Mouse (Mus musculus): Measurements from ENCODE around the gene Fzr1.

The Fzr1 gene

DNA sequence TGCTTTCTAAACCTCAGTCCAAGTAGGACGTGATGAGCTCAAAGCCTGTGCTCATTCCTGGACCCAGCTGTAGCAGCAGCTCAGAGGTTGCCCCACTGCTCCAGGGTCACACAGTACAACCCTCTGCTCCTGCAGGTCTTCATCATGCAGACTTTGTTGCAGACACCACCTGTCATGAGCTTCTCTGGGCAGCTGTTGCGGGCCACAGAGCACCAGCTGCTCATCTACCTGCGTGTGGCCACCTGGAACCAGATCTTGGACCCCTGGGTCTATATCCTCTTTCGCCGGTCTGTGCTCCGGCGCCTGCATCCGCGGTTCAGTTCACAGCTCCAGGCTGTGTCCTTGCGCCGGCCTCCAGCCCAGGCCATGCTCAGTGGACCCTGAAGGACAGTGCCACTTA, 44.0 kb downstream of the Fzr1 start:
- in situ Hi-C loops (cut with MboI, MseI): loop anchor here in 1 of 2 experiments (5.0 kb wide), 1 partner anchor 93 kb away; no protein-coding TSS in a partner anchor

DNA sequence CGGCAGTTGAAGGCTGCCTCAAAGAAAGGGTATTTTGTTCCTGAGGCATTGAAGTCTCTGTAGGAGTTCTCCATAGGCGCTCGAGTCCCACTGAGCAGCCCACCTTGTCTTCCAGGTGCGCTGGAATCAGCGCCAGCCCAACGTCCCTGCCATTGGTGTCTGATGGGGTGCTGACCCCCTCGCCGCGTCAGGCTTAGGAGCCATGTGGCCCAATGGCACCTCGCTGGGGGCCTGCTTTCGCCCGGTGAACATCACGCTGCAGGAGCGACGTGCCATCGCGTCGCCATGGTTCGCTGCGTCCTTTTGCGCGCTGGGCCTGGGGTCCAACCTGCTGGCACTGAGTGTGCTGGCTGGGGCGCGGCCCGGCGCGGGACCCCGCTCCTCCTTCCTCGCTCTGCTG, 46.0 kb downstream of the Fzr1 start:
- in situ Hi-C loops (cut with MboI, MseI): loop anchor here in 1 of 2 experiments (5.0 kb wide), 1 partner anchor 95 kb away; no protein-coding TSS in a partner anchor

DNA sequence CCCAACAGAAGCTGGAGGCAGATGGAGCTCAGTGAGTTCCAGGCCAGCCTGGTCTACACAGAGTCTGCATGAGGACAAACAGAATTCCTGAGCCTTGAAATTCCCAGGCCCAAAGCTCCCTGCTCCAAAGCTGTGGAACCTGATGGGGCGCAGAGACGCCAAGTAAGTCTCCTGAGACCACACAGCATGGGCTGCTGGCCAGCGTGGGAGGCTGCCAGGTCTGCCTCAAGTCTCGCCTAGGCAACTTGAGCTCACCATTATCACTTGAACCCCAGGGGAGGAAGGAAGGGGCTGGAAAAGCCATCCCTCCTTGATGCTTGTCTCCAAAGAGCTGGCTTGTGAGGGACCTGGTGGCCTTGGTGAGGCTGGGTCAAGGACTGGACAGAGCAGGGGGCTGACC, 48.3 kb downstream of the Fzr1 start:
- in situ Hi-C loops (cut with MboI, MseI): loop anchor here in 1 of 2 experiments (5.0 kb wide), 1 partner anchor 97 kb away; no protein-coding TSS in a partner anchor

DNA sequence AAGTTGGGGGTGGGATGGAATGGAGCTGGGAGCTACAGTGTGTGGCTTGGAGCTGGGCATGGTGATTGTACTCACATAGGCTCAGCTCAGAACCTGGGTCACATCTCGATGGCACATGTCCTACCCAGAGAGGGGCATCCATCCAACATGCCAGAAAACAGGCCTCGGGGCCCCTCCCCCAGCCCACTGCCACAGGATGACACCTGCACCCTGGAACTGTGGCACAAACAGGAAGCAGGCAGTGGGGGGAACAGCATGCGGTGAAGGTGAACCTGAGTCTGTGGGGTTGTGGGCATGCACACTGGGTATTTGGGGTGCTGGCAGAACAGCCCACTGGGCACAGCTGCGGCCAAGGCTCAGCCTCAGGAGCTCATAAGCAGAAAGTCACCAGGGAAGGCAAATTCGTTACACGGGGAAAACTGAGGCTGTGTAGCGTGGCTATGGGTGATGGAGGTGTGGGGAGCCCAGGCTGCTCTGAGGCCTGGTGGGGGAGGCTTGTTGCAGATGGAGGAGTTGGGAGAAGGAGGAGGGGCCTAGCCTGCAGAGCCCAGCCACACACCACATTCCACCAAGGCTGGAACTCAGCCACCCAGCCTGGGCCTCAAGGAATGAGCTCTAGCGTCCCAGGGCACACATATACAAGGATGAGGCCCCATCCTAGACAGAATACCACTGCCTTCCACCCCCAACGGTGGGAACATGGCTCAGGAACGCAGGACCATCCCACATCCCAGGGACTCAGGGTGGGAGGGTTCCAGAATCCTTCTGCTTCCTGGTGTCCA, 48.9 kb downstream of the Fzr1 start:
- in situ Hi-C loops (cut with MboI, MseI): no loop called here

DNA sequence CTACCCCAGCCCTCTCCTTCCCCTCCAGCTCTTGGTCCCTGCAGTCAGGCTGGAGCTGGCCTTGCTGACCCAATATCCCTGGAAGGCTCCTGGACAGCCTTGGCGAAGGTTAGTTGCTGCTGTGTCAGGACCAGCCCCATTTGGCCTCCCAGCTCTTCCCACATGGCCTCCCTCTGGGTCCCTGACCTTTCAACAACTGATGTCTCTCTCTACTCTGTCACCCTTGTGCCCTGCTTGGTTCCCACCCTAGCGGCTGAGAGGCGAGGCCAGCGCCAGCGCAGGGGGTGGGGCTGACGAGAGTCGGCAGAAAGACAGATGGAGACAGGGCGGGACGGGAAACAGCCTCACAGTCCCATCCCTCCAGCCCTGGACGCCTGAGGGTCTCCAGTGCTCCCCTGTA, 49.9 kb downstream of the Fzr1 start, which contains the start of gene Tbxa2r:
Tbxa2r (plus strand) TSS at position 346 of the 400 bp plus-strand sequence.
- in situ Hi-C loops (cut with MboI, MseI): no loop called here

DNA sequence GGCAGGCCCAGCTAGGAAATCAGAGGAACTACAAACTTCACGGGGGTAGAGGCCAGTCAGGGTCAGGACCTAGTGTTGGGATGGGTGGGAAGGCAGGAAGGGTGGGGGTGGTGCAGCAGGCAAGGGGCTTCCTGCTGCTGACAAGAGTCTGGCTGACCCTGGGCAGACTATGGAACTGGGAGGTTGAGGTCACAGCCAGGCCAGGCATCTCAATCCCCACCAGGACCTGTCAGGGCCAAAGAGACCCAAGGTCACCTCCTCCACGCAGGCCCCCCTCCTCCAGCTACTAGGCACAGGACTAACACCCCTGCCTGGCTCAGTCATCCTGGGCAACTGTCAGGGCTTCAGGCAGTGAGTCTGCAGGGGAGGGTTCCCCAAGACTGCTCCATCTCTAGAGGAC, 50.4 kb downstream of the Fzr1 start:
- in situ Hi-C loops (cut with MboI, MseI): no loop called here

DNA sequence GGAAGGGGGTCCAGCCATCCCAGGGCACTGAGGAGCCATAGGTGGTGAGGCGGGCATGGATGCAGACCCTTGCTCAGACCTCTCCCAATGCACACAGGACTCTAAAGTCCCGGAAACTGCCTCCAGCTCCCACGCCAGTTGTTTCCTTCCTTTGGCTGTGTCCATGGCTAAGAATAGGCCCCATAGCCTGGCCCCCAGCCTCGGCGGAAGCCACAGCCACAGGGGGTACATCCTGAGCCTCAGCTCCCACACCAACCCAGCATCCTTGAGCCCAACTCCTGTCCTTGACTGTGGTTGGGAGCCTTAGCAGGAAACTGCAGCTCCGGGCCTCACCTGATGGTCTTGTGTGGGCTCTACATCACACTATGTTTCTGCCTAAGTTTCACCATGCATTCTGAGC, 51.5 kb downstream of the Fzr1 start:
- in situ Hi-C loops (cut with MboI, MseI): no loop called here

DNA sequence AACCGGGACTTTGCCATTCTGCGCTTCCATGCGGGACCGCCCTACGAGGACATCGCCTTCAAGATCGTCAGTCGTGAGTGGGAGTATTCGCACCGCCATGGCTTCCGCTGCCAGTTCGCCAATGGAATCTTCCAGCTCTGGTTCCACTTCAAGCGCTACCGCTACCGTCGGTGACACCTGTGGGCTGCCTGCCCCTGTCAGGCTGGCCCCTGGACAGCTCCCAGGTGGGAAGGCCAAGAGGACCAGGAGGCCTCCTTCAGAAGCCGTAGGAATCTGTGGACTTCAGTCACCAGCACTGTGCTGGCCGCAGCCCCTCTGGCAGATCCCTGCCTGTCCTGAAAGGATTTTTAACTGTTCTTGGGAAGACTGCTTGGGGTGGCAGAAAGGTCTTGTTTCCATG, 52.5 kb downstream of the Fzr1 start:
- in situ Hi-C loops (cut with MboI, MseI): no loop called here

DNA sequence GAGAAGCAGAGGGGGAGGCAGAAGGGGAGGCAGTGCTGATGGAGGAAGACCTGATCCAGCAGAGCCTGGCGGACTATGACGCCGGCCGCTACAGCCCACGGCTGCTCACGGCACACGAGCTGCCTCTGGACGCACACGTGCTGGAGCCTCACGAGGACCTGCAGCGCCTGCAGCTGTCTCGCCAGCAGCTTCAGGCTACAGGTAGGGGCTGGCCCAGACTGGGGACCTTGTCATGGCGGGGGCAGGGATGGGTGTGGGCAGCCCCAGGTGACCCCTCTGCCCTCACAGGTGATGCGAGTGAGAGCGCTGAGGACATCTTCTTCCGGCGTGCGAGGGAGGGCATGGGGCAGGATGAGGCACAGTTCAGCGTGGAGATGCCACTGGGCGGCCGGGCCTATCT, 53.1 kb downstream of the Fzr1 start:
- in situ Hi-C loops (cut with MboI, MseI): no loop called here

DNA sequence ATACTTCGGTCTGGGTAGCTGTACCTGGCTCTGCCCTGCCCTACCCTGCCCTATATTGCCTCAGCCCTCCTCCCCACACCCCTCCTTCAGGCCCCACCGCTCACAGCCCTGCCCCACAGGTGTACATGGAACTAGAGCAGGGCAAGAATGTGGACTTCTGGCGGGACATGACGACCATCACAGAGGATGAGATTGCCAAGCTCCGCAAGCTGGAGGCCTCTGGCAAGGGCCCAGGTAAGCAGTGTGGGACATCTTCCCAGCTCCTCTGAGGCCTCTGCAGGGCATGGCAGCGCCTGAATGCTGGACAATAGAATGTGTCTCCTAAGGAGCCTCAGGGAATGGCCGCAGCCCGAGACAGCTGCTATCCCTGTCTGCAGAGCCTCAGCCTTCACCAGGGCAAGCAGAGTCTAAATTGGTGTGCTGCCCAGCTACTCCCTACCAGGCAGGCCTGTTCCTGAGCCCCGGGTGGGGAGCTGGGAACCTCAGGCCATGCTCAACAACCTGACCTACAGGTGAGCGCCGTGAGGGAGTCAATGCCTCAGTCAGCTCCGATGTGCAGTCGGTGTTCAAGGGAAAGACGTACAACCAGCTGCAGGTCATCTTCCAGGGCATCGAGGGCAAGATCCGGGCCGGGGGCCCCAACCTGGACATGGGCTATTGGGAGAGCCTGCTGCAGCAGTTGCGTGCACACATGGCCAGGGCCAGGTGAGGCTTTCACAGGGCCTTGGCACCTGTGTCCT, 54.4 kb downstream of the Fzr1 start:
- in situ Hi-C loops (cut with MboI, MseI): loop anchor here in 1 of 2 experiments (5.0 kb wide), 1 partner anchor 37 kb away; no protein-coding TSS in a partner anchor

DNA sequence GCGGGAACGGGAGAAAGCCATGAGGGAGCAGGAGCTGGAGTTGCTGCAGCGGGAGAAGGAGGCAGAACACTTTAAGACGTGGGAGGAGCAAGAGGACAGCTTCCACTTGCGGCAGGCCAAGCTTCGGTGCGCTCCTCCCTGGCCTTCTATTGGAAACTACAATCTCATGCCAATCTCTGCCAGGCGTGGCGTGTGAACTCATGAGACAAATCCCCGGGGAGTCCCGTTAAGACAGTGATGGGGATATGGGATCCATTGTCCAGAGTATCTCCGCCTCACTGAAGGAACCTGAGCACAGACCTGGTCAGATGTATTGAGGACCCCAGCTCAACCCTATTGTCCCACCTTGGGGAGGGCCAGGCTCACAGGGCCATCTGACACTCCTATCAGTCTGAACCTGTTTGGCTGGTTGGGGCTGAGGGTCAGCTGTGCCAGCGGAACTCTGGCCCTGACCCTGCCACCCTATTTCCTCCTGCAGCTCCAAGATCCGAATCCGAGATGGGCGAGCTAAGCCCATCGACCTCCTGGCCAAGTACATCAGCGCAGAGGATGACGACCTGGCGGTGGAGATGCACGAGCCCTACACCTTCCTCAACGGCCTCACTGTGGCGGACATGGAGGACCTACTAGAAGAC, 55.1 kb downstream of the Fzr1 start:
- in situ Hi-C loops (cut with MboI, MseI): loop anchor here in 1 of 2 experiments (5.0 kb wide), 1 partner anchor 36 kb away; no protein-coding TSS in a partner anchor

DNA sequence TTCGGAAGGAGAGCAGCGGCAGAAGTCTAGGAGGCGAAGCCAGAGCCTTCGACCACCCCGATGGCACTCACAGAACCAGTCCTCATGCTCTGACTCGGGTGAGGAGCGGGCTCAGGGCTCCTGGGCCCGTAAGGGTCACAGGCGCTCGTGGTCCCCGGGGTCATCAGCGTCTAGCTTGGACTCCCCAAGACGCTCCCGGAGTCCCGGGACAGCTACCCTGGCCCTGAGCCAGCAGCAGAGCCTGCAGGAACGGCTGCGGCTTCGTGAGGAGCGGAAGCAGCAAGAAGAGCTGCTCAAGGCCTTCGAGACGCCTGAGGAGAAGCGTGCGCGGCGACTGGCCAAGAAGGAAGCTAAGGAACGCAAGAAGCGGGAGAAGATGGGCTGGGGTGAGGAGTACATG, 55.9 kb downstream of the Fzr1 start:
- in situ Hi-C loops (cut with MboI, MseI): loop anchor here in 1 of 2 experiments (5.0 kb wide), 1 partner anchor 35 kb away; no protein-coding TSS in a partner anchor

DNA sequence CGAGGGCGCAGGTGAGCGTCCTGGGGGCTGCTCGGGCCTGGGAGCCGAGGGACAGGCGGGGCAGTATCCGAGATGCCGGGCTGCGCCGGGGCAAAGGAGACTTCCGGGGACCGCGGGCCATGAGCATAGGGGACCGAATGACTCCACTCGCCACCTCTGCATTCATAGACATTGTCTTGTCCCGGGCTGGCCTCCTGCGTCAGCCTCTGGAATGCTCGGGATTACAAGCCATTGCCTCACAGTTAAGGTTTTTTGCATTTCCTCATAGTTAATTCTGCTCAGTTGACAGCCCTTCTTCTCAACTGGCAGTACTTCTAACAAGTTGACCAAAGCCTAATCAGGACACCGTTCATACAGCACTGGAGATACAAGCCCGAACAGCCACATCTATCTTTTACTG, 56.9 kb downstream of the Fzr1 start:
- in situ Hi-C loops (cut with MboI, MseI): loop anchor here in 1 of 2 experiments (5.0 kb wide), 1 partner anchor 34 kb away; no protein-coding TSS in a partner anchor

DNA sequence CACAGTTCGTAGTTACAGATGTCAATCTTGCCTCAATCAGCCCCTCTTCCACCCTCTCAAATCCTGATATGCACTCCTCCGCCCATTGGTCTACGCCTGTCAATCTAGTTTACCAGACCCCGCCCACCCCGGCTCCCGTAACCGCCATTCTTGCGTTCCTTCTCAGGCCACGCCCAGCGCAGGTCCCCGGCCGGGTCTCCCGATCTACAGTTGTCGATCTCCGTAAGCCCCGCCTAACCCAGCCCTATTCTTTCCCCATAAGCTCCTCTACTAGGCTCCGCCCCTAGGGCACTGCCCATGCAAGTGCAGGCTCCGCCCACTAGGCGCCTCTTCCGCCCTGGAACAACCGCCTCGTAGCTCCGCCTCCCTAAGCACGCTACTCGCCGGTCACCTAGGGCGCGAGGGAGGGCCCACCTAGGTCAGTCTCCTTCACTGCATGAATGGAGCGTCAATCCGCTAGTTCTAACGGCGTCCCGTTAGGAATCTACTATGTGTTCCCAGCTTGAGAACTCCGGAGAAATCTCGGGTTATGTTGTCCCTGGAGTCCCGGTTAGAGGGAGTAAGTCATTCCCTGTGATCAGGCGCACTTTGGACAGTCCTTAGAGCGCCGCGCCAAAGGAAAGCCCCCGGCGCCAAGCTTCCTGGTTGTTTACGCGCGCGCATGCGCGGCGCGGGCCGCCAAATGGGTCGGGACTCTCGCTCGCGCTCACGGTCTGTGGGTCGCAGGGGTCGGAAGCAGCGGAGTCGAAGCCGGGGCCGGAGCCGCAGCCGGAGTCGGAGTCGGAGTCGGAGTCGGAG, 57.6 kb downstream of the Fzr1 start, which contains the start of gene Cactin:
Cactin (plus strand) TSS at position 554 of the 798 bp plus-strand sequence.
- in situ Hi-C loops (cut with MboI, MseI): loop anchor here in 1 of 2 experiments (5.0 kb wide), 1 partner anchor 33 kb away; no protein-coding TSS in a partner anchor

DNA sequence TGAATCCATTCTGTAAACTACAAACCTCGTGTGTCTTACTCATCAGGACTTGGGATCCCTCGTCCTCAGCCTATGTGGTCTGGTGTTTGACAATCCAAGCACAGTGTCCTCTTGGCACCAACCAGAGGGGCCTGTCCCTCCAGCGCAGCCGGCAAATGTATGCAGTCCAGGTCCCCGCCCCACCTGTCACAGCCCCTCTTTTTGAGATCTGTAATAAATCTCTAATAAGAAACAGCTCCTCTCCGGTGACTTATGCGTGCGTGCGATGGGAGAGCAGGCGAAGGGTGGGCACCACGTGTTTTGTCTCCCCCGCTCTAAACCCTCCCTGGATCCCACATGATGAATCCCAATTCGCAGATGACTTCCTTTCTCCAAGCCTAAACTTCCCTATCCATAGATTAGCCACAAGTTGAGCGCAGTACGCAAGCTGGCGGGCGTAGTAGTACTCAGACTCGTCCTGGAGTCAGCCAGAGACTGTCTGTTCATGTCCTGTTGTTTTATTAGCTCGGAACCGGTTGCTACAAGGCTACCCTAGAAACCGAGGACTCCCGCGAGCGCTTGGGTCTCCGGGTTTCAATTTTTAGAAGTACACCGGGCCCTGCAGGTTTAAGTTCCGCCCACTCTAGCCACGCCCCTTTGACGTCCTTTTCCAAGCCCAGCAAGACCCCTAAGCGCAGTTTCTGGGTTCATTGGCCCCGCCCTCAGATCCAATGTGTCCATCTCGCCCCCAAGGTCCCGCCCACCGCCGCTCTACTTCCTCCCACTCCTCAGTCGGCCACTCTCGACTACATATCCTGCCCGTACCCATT, 58.4 kb downstream of the Fzr1 start:
- in situ Hi-C loops (cut with MboI, MseI): loop anchor here in 1 of 2 experiments (5.0 kb wide), 1 partner anchor 33 kb away; no protein-coding TSS in a partner anchor

DNA sequence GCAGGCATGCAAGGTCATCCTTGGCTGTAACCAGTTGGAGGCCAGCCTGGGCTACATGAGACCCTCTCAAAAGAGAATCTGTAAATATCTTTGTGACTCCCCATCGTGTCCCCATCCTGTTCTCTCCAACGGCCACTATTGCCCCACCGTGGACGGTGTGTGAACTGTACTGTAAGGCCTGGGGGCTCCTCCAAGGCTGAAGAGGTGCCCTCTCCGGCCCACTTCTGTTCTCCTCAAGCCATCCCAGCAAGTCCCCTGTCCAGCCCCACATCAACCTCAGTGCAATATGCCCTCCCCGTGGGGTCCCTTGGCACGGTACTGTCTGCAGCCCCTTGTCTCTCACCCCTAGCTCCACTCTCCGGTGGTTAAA, 59.0 kb downstream of the Fzr1 start:
- in situ Hi-C loops (cut with MboI, MseI): no loop called here

DNA sequence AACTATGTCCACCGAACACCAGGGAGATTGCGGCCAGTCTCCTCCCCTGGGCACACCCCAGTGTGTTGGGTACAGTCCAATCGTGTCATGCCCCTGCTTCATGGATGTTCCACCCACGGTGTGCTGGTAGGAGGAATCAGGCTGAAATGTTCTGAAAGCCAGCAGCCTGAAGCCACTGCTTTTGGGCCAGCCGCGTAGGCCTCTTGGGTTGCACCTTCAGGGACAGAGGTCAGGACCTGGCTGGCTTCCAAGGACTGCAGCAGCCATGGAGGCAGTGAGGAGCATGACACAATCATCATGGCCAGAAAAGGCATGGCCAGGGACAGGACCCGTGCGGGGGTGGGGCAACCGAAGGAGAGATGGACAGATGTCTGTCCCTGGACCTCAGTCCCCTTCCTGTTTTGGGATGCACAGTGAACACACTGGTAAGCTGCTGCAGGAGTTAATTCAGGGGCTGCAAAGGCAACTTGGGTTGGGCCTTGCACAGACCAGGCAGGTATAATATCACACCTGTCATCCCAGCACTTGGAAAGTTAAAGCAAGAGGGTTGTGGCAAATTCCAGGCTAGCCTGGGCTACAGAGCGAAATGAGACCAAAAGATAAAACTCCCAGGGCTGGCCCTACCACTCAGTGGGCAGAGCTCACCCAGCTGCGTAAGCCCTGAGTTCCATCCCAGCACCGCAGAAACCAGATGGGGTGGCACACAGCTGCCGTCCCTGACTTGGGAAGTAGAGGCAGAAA, 59.6 kb downstream of the Fzr1 start:
- in situ Hi-C loops (cut with MboI, MseI): no loop called here

DNA sequence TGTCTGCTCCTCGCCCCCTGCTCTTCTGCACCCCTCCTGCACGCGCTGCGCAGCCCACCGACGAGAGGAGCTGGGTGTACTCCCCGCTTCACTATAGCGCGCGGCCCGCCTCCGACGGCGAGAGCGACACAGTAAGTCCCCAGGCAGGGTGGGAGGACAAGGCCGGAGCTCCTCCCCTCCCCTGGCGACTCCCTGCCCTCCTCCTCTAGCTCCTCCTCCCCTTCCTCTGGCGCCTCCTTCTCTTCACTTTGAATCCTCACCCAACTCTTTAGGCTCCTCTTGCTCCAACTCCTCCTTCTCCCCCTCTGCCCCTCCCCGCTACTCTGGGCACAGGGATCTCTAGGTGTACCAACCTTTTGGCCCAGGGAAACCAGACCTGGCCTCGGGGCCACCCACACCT, 61.0 kb downstream of the Fzr1 start:
- in situ Hi-C loops (cut with MboI, MseI): no loop called here

DNA sequence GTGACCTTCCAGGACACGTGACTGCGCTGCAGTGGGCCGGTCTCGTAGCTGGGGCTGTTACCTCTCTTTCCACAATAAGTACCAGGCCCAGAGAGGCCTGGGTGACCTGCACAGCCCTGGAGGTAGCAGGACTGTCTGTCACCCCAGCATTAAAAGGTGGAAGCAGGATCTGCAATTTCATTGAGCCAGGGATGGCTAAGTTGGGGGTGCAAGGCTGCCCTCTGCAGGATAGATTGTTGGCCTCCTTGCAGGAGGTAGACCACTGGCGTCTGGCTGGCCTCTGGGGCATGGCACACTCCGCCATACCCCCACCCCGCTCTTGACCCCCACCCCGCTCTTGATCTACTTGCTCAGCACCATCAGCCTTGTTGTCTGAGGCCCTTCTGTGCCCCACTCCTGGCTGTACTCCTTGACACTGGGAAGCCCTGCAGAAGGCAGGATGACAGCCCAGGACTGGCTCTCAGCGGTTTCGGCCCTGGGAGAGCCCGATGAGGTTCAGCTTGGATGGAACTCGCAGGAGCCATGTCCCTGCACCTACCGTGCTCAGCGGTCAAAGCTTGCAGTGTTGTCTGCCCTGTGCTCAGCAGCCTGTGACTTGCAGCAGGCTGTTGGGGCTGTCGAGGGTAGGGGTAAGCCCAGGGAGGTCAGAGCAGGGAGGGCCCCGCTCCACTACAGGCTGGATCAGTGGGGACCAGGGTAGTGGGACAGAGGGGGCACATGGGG, 61.8 kb downstream of the Fzr1 start:
- in situ Hi-C loops (cut with MboI, MseI): no loop called here
